Mouse (Mus musculus) neutrophil, adult 65 days (primary cell): Measurements from ENCODE around the gene Slc25a14. TPM values are rescaled to one million over a fixed set of nuclear protein-coding genes. Genes with fewer than 3 reads are reported as not detected.

Experiments used
- total RNA-seq: library from RNA; stranded (reverse); gene quantifications from 2 replicates; pipeline ENCODE4 v1.2.4, GENCODE M21; 2023

The Slc25a14 gene
- total RNA-seq: 4.4 and 7.5 TPM in 2 replicates

DNA sequence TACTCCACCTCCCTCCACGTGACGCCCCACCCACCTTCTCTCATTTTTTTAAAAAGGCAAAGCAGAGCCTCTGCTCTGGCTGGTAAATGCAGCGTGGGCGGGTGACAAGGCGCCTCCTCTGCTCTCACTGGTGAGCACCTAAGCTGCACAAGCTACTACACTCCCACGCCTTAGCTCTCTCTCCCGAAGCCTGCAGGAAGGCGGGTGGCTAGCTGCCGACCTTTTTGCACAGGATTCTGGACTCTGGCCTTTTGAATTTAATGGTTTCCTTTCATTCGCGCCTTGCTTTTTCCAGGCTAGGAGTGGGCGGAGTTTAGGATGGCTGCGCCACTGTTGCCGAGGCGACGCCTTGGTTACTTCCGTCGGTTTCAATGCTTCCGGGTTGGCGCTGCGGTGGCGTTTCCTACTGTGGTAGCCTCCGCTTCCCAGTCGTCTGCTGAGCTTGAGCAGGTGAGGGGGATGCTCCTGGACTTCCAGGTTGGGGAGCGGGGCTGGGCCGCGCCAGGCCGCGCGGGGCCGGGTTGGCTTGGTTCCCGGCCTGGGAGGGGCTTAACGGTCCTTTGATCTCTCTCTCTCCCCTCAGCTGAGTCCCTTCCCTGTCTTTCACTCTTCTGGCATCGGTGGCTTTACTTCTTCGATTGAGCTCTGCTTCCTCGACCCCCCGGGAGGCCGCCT, at the start of gene Slc25a14:
TSS of gene Slc25a14 (plus strand) at position 35 of the 675 bp plus-strand sequence.

DNA sequence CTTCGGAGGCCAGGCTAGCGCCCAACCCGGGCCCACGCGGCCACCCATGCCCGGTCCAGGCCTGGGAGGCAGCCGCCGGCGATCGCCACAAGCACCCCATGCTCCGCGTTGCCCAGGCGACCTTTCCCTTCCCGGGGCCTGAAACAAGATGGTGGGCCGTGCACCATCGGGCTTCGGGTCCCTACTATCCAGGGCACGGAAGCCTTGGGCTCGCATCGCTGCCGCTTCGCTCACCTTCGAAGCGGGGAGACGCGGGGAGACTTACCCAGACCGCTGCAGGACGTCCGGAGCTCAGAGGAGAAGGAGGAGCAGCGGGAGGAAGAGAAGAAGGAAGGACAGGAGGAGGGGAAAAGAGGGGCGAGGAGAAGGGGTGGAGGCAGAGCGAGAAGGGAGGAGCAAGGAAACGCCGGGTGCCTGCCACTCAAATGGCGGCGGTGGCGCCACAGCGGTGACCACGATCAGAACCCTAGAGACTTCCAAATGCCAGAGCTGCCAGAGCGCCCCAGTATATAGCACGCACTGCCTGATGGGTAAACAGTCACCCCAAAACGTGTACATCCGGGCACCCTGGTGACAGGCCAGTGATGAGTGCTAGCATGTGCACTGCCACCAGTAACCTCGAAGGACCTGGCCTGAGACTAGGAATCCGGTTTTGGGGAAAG, 29.0 kb upstream of the Slc25a14 start, which contains the start of gene Zfp280c:
TSS of gene Zfp280c (minus strand) at position 406 of the 662 bp plus-strand sequence.

DNA sequence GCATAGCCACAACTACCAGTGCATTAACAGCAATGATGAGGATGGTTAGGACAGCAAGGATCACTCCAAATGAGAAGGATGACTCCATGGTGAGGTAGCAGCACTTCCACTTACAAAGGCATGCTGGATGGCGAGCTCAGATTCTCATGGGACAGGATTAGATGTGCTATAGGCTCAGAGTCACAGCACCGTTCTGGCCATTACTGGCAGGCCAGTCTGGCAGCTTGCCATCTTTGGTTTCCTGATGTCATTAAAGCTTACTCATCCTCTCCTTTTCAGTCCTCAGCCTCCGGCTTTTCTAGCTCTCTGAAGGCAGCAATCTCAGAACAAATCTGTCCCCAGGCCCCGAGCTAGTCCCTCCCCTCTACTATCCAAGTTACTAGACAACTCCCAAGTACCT, 51.0 kb downstream of the Slc25a14 start, which contains the start of gene Gpr119:
TSS of gene Gpr119 (minus strand) at position 308 of the 400 bp plus-strand sequence.

DNA sequence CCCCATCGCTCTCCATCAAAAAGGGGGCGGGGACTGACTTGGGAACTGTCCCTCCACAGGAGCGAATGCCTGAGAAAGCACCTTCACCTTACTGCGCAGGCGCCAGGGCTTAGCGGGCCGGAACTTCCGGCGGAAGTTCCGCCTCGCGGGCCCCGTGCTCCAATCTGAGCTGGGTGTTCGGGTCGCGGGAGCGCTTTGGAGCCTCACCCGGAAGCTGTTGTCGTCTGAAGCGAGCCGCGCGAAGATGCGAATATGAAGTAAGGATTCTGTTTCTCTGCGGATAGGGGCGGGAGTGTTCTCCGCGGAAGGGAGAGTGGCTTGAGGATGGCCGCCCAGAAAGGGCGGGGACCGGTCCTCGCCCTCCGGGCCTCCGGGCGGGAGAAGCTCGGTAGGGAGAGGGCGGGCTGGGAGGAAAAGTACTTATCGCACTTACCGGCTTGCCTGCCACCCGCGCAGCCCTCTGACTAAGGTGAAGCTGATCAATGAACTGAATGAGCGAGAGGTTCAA, 71.7 kb downstream of the Slc25a14 start, which contains the start of gene Rbmx2:
TSS of gene Rbmx2 (plus strand) at position 141 of the 508 bp plus-strand sequence.

Other genes with a start within 250 kb of the Slc25a14 start
- gene Elf4, start 160.3 kb upstream of the Slc25a14 start, total RNA-seq: 87.5 and 93.0 TPM in 2 replicates
- 13.3 and 13.6 TPM in 2 replicates for gene Aifm1, start 109.8 kb upstream of the Slc25a14 start, total RNA-seq
- not detected in 2 replicates for gene Rab33a, start 104.1 kb upstream of the Slc25a14 start, total RNA-seq
- 10.7 and 11.2 TPM in 2 replicates for gene Zfp280c, start 28.9 kb upstream of the Slc25a14 start, total RNA-seq
- gene Gpr119, start 51.1 kb downstream of the Slc25a14 start, total RNA-seq: not detected in 2 replicates
- 5.4 and 6.3 TPM in 2 replicates for gene Rbmx2, start 71.6 kb downstream of the Slc25a14 start, total RNA-seq